Mouse (Mus musculus) E14TG2a.4 (cell line): Measurements from ENCODE around the gene Myo10.

Experiments used
- CTCF ChIP-seq: conservative IDR thresholded peaks from 2 replicates; pipeline ENCODE4 v1.5.1; 2014; ENCODE audit warnings: low read length
- NANOG ChIP-seq: IDR thresholded peaks from 2 replicates; pipeline ENCODE4 v1.6.1; 2014; ENCODE audit warnings: borderline replicate concordance, low read length, mixed read lengths
- POU5F1 ChIP-seq: IDR thresholded peaks from 2 replicates; pipeline ENCODE4 v1.6.1; 2014; ENCODE audit warnings: low read length, borderline replicate concordance

DNA sequence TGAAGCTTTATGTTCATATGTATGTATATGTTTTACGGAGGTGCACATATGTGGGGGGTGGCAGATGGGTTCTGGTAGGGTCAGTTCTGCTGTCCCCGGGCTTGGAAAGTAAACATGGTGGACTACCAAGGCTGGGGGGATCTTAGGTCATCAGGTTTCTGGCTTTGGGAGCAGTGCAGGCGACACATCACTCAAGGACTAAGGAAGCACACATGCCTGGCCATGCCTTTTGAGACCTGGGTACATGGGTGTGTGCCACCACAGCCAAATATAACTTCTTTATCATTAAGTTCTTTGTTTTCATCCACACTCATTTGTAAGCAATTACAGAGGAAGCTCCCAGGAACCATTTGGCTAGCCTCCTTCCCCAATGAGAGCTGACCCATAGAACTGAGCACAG lies 72.9 kb downstream of the Myo10 start:
- TF ChIP-seq CTCF, result no peak
- no peak for TF ChIP-seq POU5F1
- no peak for TF ChIP-seq NANOG
